Mouse (Mus musculus) gastrocnemius, postnatal 14 days (tissue): ENCODE results near the gene Sart3. TPM values are rescaled to one million over a fixed set of nuclear protein-coding genes. Genes with fewer than 3 reads are reported as not detected.
"Not testable (repeated sequence)": the region's sequence is repeated elsewhere in the genome, so short reads cannot be mapped to it uniquely, and the experiment has no call there.

Experiments used
- DNase-seq: peaks from one replicate; pipeline ENCODE4 v3.0.0; 2021; ENCODE audit warnings: mixed read lengths
- intact Hi-C: fragments of 180-260 bp; cut with DNase I; formaldehyde crosslinking; loops from one replicate; pipeline ENCODE4 v1.15.1; 2025; ENCODE audit warnings: low total_unique reads
- long read RNA-seq, 2 experiments: library from polyadenylated mRNA; stranded (forward); transcript quantifications; one replicate each; pipeline ENCODE4 v2.0.0; 2021
- total RNA-seq, 2 experiments: library from RNA; stranded (reverse); gene quantifications; 2 replicates each; pipeline ENCODE4 v1.2.3; 2021

The Sart3 gene
- total RNA-seq = 1 to 10 TPM; 6.5 to 6.9 TPM
- long read RNA-seq, experiment 1, full-length matches to known transcripts = 9 of 10 reads
- long read RNA-seq, experiment 1, partial matches to known transcripts = 0 of 10 reads
- long read RNA-seq, experiment 1, other reads (novel, unspliced or antisense) = 1 of 10 reads
- long read RNA-seq, experiment 2, full-length matches to known transcripts = 9 of 14 reads
- long read RNA-seq, experiment 2, partial matches to known transcripts = 4 of 14 reads
- long read RNA-seq, experiment 2, other reads (novel, unspliced or antisense) = 1 of 14 reads

DNA sequence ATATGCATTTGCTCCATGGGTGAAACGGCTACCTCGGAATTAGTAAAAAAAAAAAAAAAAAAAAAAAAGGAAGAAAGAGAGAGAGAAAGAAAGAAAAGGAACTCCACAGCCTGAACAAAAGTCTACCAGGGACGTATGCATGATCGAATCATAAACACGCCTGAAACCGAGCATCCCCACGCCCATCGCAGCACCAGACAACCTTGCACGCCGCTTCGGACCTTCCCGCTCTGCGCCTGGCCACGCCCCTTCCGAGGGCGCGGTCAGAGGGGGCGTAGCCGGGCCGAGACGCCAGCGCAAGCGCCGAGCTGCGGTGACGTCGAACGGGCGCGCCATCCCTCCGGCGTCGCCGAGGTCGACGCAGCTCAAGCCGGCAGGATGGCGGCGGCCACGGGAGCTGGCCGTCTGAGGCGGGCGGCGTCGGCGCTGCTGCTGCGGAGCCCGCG lies at the start of gene Sart3, which contains the start of gene Iscu:
TSS of gene Sart3 (minus strand) at position 61 of the 446 bp plus-strand sequence.
TSS of gene Iscu (plus strand) at position 299 of the 446 bp plus-strand sequence.
- DNase-seq = peak; percentile 94
- intact Hi-C loops = loop anchor here (10.0 kb wide), 1 partner anchor 332 kb away; no protein-coding TSS in a partner anchor

- intact Hi-C loops = loop anchor here (10.0 kb wide), 1 partner anchor 454 kb away; no protein-coding TSS in a partner anchor
- no peak for DNase-seq
Measured at GRCm38 (mm10) chr5:113818572-113818971, 46.3 kb upstream of the Sart3 start.

DNA sequence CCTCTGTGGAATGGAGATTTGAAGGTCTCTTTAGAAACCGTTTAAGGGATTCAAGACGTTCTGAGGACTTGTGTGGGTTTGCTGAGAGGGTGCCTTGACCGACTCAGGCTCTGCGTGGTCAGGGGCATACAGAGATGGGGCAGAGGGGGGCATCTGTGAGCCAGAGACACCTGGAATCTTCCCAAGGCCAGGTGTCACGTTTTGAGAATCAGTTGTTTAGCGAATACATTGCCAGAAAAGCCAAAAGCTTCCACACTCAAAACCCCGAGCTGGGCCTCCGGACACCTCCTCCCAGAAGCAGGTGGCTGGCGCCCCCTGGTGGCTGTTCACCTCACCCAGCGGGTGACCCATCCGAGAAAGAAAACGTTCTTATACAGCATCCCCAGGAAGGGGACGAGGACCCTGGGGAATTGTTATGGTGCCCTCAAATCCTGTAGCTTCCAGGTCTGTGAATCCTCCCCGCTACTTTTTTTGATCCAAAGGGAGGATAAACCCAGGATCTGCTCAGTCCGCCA lies 43.4 kb upstream of the Sart3 start:
- peak; percentile 82 for DNase-seq
- intact Hi-C loops = loop anchor here (10.0 kb wide), 1 partner anchor 451 kb away; no protein-coding TSS in a partner anchor

DNA sequence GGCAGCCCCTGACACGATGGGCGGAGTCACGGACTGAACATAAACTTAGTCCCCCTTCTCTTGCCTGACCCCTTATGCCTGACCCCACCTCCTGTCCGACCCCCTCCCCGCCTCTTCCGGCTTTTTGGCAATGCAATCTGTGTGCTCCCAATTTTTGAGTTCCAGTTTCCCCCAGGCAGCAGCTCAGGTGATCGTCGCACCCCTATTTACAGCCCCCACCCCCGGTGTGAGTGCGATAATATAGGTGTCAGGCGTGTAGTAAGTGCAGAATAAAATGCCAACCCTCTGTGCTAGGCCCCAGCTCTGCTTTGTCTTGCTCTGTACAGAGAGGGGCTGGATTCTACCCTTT lies 42.7 kb upstream of the Sart3 start:
- intact Hi-C loops = loop anchor here (10.0 kb wide), 1 partner anchor 450 kb away; no protein-coding TSS in a partner anchor
- DNase-seq = no peak

- no peak for DNase-seq
- intact Hi-C loops = loop anchor here (10.0 kb wide), 1 partner anchor 450 kb away; no protein-coding TSS in a partner anchor
Measured at GRCm38 (mm10) chr5:113814111-113815040, 42.1 kb upstream of the Sart3 start.

DNA sequence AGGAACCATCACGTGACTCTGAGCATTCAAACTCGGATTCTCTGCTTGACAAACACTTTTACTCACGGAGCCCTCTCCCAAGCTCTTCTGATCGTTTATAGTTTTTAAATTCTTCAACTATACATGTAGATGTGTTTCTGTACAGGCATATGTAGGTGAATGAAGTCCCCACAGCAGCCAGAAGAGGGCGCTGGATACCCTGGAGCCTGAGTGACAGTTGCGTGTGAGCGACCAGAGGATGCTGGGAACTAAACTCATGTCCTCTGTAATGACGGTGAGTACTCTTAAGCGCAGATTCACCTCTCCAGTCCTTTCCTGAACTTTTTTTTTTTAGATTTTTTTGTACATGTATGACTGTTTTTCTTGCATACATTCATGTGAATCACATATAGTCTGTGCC lies 41.3 kb upstream of the Sart3 start:
- intact Hi-C loops = loop anchor here (2.0 to 10.0 kb wide), 2 partner anchors 37 to 449 kb away; no protein-coding TSS in a partner anchor
- DNase-seq = no peak

DNA sequence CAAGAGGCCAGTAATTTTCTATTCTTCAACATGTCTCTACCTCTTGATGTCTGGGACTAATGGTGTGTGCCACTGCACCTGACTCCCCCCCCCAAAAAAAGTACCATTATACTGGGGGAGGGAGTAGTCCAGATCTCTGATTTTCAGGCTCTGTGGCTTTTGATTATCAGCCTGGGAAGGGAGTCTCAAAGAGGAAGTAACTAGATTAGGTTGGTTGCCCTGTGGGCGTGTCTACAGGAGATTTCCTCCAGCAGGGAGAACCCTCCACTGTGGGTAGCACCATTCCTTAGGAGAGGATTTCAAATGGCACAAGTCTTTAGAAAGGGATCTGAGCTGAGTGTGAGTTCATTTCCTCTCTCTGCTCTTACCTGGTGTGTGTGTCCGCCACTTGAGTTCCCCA lies 40.3 kb upstream of the Sart3 start:
- no peak for DNase-seq
- intact Hi-C loops = loop anchor here (2.0 to 10.0 kb wide), 2 partner anchors 36 to 448 kb away; no protein-coding TSS in a partner anchor

- intact Hi-C loops = loop anchor here (2.0 to 10.0 kb wide), 2 partner anchors 35 to 447 kb away; no protein-coding TSS in a partner anchor
- not testable (repeated sequence) for DNase-seq
Measured at GRCm38 (mm10) chr5:113811824-113812420, 39.6 kb upstream of the Sart3 start.

GRCm38 (mm10) chr5:113810111-113810510 lies 37.8 kb upstream of the Sart3 start:
- intact Hi-C loops = loop anchor here (10.0 kb wide), 1 partner anchor 445 kb away; no protein-coding TSS in a partner anchor
- no peak for DNase-seq

- DNase-seq = no peak
- intact Hi-C loops = no loop called here
Measured at GRCm38 (mm10) chr5:113808177-113808576, 35.9 kb upstream of the Sart3 start.

GRCm38 (mm10) chr5:113807712-113808111 lies 35.4 kb upstream of the Sart3 start:
- intact Hi-C loops = no loop called here

GRCm38 (mm10) chr5:113806414-113806813 lies 34.1 kb upstream of the Sart3 start:
- no peak for DNase-seq
- intact Hi-C loops = no loop called here

More at GRCm38 (mm10) chr5:113807712-113808111, 35.4 kb upstream of the Sart3 start:
- DNase-seq = no peak

DNA sequence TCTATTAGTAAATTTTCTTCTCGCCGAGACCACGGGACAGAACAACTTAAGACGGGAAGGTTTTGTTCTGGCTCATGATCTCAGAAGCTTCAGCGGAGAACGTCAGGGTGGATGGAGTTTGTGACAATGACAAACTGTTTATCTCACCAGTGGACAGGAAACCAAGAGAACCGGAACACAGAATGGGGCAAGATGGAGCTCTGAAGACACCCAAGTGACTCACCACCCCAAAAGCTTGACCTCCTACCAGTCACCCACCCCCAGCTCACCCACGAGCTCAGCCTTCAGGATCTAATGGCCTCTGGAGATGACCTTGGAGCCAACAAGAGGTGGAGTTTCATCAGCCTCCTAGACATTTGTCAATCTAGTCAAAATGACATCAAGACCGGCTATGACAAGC lies 33.0 kb upstream of the Sart3 start:
- intact Hi-C loops = no loop called here

GRCm38 (mm10) chr5:113804395-113804966 lies 32.2 kb upstream of the Sart3 start:
- intact Hi-C loops = no loop called here
- no peak for DNase-seq

More for the DNA sequence above, 33.0 kb upstream of the Sart3 start:
- DNase-seq = no peak

- DNase-seq = peak; percentile 78
- intact Hi-C loops = no loop called here
Measured at GRCm38 (mm10) chr5:113800280-113800679, 28.0 kb upstream of the Sart3 start, which contains the start of gene Tmem119. Tmem119 (minus strand) TSS chr5:113800516.

- intact Hi-C loops = no loop called here
- DNase-seq = no peak
Measured at GRCm38 (mm10) chr5:113799691-113800090, 27.4 kb upstream of the Sart3 start.

- intact Hi-C loops = no loop called here
- no peak for DNase-seq
Measured at GRCm38 (mm10) chr5:113798525-113798924, 26.2 kb upstream of the Sart3 start.

DNA sequence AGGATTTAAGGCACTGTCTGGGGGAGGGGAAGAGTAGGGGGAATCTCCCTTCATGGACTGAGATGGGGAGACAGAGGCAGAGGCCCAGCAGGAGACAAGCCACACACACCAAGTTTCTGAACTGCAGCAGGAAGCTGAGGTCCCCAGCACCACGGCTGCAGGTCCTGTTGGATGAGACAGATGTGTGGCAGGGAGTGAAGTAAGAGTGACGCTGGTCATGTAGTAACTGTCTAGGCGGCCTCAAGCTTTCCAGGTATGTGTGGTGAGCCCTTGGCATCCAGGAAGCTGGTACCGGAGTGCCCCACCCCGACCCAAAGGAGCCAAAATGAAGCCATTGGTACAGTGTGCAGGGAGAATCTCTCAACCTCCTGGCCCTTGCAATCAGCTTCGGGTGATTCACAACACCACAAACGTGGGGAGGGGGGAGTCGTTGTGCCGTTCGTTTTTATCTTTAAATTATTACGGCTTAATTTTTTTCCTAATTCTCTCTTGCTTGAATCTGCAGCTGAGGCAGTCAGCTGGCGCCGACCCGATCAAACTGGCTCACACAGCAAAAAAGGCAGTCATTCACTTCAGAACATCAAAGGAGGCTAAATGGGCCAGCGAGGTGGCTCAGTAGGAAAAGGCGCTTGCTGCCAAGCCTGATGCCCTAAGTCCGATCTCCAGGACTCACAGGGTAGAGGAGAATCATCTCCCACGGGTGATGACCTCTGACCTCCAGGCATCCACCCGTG lies 25.0 kb upstream of the Sart3 start:
- intact Hi-C loops = no loop called here
- DNase-seq = no peak
